Mouse (Mus musculus): ENCODE measurements around the gene Tead3. TPM values are rescaled to one million over a fixed set of nuclear protein-coding genes. Genes with fewer than 3 reads are reported as not detected.

The Tead3 gene
- 10 to 100 TPM; 12.8 to 13.5 TPM for total RNA-seq (2021)
- long read RNA-seq, experiment 1, partial matches to known transcripts: 10 of 14 reads
- long read RNA-seq, experiment 1, other reads (novel, unspliced or antisense): 4 of 14 reads
- long read RNA-seq, experiment 2, partial matches to known transcripts: 2 of 4 reads
- long read RNA-seq, experiment 2, other reads (novel, unspliced or antisense): 2 of 4 reads

- DNase-seq: peak; percentile 90
Observed at GRCm38 (mm10) chr17:28350466-28351352, at the start of gene Tead3. Tead3 (minus strand) TSS chr17:28350817.

DNA sequence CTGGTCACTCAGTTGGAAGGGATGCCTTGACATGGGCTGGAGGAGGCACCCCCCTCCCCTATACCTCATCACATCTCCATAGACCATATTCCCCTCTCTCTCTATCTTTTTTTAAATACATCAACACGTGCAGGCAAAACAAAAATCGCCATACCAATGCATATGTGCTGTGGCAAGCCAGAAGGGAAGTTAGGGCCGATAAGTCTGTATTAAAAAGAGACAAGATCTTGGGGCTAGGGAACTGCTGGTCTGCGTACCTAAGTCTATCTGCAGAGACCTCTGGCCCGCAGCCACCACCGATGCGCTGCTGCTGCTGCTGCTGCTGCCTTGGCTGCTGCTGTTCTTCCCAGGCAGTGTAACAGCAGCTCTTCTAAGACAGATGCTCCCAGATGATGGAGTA, 44.4 kb upstream of the Tead3 start:
- DNase-seq: no peak

GRCm38 (mm10) chr17:28394051-28394765, 43.6 kb upstream of the Tead3 start:
- DNase-seq: no peak

GRCm38 (mm10) chr17:28391568-28392432, 41.2 kb upstream of the Tead3 start:
- DNase-seq: no peak

DNA sequence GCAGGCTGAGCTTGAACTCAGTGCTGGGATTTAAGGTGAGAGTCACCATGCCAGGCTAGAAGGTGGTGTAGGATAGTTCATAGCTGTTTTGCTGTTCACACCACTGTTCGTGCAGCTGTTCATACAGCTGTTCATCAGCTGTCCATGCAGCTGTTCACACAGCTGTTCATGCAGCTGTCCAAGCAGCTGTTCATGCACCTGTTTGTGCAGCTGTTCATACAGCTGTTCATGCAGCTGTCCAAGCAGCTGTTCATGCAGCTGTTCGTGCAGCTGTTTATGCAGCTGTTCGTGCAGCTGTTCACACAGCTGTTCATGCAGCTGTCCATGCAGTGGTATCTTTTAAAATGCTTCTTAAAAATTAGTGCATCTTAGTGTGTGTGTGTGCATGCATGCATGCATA, 37.9 kb upstream of the Tead3 start:
- DNase-seq: no peak

- peak; percentile 91 for DNase-seq
Observed at GRCm38 (mm10) chr17:28386150-28386905, 35.7 kb upstream of the Tead3 start.

- peak; percentile 52 for DNase-seq
Observed at GRCm38 (mm10) chr17:28384298-28384697, 33.7 kb upstream of the Tead3 start.

- DNase-seq: no peak
Observed at GRCm38 (mm10) chr17:28380255-28380654, 29.6 kb upstream of the Tead3 start.

GRCm38 (mm10) chr17:28375592-28376061, 25.0 kb upstream of the Tead3 start:
- no peak for DNase-seq

GRCm38 (mm10) chr17:28374494-28374893, 23.9 kb upstream of the Tead3 start:
- DNase-seq: no peak

DNA sequence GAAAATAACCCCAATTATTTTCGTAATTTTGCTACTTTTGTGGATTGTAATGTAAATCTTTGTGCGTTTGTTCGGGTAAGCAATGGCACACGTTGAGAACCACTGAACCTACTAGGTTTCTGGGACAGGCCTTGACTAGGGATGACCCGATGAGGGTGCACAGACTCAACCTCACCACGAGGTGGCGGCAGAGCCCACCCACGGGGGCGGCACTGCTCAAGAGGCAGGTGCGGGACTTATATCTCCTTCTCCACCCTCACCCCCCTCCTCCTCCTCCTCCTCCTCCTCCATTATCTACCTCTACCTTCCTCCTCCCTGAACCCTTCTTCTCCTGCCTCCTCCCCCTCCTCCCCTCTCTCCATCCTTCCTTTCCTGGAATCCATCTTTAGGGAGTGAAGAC, 23.2 kb upstream of the Tead3 start:
- DNase-seq: peak; percentile 78

DNA sequence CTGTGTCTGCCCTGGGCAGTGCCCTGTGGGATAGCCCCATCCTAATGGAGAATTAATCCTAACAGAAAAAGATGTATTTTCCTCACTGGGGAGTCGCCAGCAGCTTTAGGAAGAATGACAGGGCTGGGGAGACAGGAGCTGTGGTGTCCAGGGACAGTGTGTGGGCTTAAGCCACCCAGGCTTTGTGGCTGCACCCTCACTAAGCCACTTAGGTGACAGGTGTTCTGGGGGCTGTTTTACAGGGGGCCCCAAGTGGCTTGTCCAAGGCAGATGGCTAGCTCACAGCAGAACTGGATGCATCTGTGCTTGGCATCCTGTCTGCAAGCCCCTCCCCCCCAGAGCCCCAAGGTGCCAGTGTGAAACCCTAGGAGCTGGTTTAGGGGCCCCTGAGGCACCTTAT, 21.3 kb upstream of the Tead3 start:
- DNase-seq: no peak

GRCm38 (mm10) chr17:28371286-28371685, 20.7 kb upstream of the Tead3 start:
- DNase-seq: peak; percentile 63

- DNase-seq: no peak
Observed at GRCm38 (mm10) chr17:28369056-28369455, 18.4 kb upstream of the Tead3 start.

DNA sequence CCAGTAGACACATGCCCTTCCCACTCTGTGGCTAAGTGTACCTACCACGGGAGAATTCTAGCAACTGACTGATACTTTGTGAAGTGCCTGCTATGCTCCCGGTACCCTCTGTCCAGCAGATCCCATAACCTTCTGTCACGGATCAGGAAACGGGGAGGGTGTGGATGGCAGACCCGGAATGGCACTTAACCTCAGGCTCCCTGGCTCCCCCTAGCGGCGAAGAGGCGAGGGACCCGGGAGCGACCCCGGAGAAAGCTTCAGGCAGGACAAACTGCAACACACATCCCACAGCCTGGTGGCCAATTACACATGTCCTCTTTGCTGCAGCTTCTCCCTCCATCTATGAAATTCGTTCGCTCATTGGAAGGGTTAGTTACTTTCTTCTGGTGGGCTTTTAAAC, 17.8 kb upstream of the Tead3 start:
- peak; percentile 89 for DNase-seq

GRCm38 (mm10) chr17:28365122-28365521, 14.5 kb upstream of the Tead3 start, which contains the start of gene Tulp1:
Tulp1 (minus strand) TSS chr17:28365222.
- no peak for DNase-seq

- no peak for DNase-seq
Observed at GRCm38 (mm10) chr17:28363507-28363906, 12.9 kb upstream of the Tead3 start.

DNA sequence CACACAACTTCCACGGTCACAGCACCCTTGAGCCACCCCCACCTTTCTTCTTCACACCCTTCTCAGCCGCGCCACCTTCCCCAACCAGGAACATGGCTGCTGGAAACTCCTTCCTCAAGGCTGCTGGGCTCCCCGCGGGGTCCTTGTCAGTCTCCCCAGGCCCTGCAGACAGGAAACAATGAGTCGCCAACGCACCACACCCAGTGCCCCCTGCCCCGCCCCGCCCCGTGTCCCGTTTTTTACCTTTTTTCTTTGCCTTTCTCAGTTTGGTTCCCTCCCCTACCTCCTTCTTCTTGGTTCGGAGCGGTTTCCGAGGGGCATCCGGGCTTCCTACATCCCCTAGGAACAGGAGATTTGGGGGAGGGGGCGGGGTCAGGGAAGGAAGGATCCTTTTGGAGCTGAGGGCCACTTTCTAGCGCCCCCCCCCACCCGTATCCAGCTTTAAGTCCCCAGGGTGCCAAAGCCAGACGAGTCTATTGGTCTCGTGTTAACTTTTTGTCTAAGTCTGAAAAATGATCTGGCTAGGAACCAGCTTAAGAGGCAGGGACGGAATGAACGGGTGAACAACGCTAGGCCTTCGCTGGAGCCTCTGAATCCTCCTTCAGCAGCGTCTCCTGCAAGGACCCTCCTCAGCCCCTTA, 12.2 kb upstream of the Tead3 start:
- no peak for DNase-seq

DNA sequence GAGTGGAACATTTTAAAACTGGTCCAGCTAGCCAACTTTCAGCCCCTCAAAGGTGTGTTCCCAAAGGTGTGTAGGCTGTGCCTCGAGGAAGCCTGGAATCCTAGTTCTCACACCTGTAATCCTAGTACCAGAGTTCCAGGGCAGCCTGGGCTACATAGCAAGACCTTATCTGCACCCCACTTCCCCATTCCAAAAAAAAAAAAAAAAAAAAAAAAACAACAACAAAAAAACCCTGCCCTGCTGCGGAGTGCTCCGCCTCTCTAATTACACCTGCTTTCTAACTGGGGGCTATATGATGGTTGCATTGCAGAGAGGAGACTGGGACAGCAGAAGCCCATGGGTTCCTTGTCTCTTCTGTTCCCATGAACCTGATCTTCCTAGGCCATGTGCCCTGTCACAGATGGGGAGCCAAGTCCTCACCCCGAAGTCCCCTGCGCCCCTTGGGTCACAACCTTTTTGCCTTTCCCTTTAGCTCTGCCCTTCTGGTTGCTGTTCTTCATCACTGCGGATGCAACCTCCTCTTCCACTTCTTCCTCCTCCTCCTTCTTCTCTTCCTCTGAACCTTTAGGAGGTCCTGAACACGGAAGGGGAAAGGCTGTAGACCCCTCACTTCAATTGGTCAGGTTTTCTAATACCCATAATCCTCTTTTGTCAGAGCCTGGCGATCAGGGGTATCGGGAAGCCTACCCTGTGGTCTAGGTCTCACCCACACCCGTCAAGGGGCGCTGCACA, 11.5 kb upstream of the Tead3 start:
- no peak for DNase-seq
